Mouse (Mus musculus): ENCODE data around the gene Carmil2. TPM values are rescaled to one million over a fixed set of nuclear protein-coding genes. Genes with fewer than 3 reads are reported as not detected.
A peak's percentile ranks its signal among the peaks of the same experiment; 100 is the strongest.

Carmil2 gene
- polyA plus RNA-seq, 1 experiment from 2014 or later = 0.26 TPM

- no peak for TF ChIP-seq CTCF (IDR thresholded peaks at IDR 0.05)
- TF ChIP-seq EP300 (IDR thresholded peaks at IDR 0.05) = no peak
- Histone ChIP-seq H3K4me1 (ENCODE audit: insufficient read depth, low read depth, low read length) (peaks cover 6% of the 10 kb centered on the region; the same call in 1 of the 2 replicates), H3K27ac (ENCODE audit: low read length) (no peak overlapping the region), H3K9me3 (ENCODE audit: low read length) (no peaks in the 10 kb centered on the region), H3K4me3 (ENCODE audit: low read depth, low read length) (no peak overlapping the region), H3K36me3 (ENCODE audit: insufficient read depth, low read length) (no peaks in the 10 kb centered on the region), H3K4me2 (replicated peaks; ENCODE audit: low read depth, low read length) (no peak overlapping the region), H3K9ac (replicated peaks; ENCODE audit: low read depth) (no peak overlapping the region), H3K27me3 (replicated peaks; ENCODE audit: insufficient read depth, low read length) (no peaks in the 10 kb centered on the region)
- ATAC-seq (no peak), DNase-seq (ENCODE audit: low spot score) (no peak)
- 84% methylated on average over 3 of the region's 3 CpGs for WGBS
Measured at GRCm38 (mm10) chr8:105712286-105712685, 26.2 kb downstream of the Carmil2 start.

- no peaks in the 10 kb centered on the region for H3K27me3 ChIP-seq (replicated peaks; ENCODE audit: insufficient read depth, low read length)
- no peak overlapping the region for H3K9ac ChIP-seq (replicated peaks; ENCODE audit: low read depth)
- no peak overlapping the region for H3K27ac ChIP-seq (ENCODE audit: low read length)
- H3K9me3 ChIP-seq (ENCODE audit: low read length) = no peaks in the 10 kb centered on the region
- no peak overlapping the region for H3K4me3 ChIP-seq (ENCODE audit: low read depth, low read length)
- ATAC-seq = peak; percentile 73
- DNase-seq (ENCODE audit: low spot score) = peak; percentile 92
- WGBS = 3% methylated on average over 3 of the region's 3 CpGs
- H3K4me1 ChIP-seq (ENCODE audit: insufficient read depth, low read depth, low read length) = no peaks in the 10 kb centered on the region
- no peaks in the 10 kb centered on the region for H3K36me3 ChIP-seq (ENCODE audit: insufficient read depth, low read length)
- no peak overlapping the region for H3K4me2 ChIP-seq (replicated peaks; ENCODE audit: low read depth, low read length)
- TF ChIP-seq CTCF (IDR thresholded peaks at IDR 0.05) (peak; percentile 92), EP300 (IDR thresholded peaks at IDR 0.05) (no peak)
Measured at GRCm38 (mm10) chr8:105714139-105714538, 28.1 kb downstream of the Carmil2 start.

GRCm38 (mm10) chr8:105715042-105715441 is 29.0 kb downstream of the Carmil2 start:
- H3K4me2 ChIP-seq (replicated peaks; ENCODE audit: low read depth, low read length) = no peak overlapping the region
- no peaks in the 10 kb centered on the region for H3K4me1 ChIP-seq (ENCODE audit: insufficient read depth, low read depth, low read length)
- H3K9ac ChIP-seq (replicated peaks; ENCODE audit: low read depth) = no peak overlapping the region
- H3K4me3 ChIP-seq (ENCODE audit: low read depth, low read length) = no peak overlapping the region
- WGBS = 30% methylated on average over 6 of the region's 6 CpGs
- no peaks in the 10 kb centered on the region for H3K9me3 ChIP-seq (ENCODE audit: low read length)
- no peaks in the 10 kb centered on the region for H3K27me3 ChIP-seq (replicated peaks; ENCODE audit: insufficient read depth, low read length)
- ATAC-seq (peak; percentile 49), DNase-seq (ENCODE audit: low spot score) (peak; percentile 48)
- H3K36me3 ChIP-seq (ENCODE audit: insufficient read depth, low read length) = no peaks in the 10 kb centered on the region
- peak; percentile 51; the same call in 1 of the 2 replicates for TF ChIP-seq EP300 (IDR thresholded peaks at IDR 0.05)
- no peak for TF ChIP-seq CTCF (IDR thresholded peaks at IDR 0.05)
- peak overlapping the region; percentile 48 for H3K27ac ChIP-seq (ENCODE audit: low read length)

- Histone ChIP-seq H3K27ac (ENCODE audit: low read length) (no peak overlapping the region), H3K4me3 (ENCODE audit: low read depth, low read length) (no peak overlapping the region), H3K4me2 (replicated peaks; ENCODE audit: low read depth, low read length) (no peak overlapping the region), H3K27me3 (replicated peaks; ENCODE audit: insufficient read depth, low read length) (no peaks in the 10 kb centered on the region), H3K9me3 (ENCODE audit: low read length) (no peaks in the 10 kb centered on the region), H3K9ac (replicated peaks; ENCODE audit: low read depth) (no peak overlapping the region), H3K36me3 (ENCODE audit: insufficient read depth, low read length) (no peaks in the 10 kb centered on the region), H3K4me1 (ENCODE audit: insufficient read depth, low read depth, low read length) (no peaks in the 10 kb centered on the region)
- DNase-seq (ENCODE audit: low spot score) (no peak), ATAC-seq (no peak)
- TF ChIP-seq EP300 (IDR thresholded peaks at IDR 0.05) (no peak), CTCF (IDR thresholded peaks at IDR 0.05) (0 out of 2 replicates have a peak, but pooled peaks have one; percentile 12)
- 95% methylated on average over 15 of the region's 15 CpGs for WGBS
Measured at GRCm38 (mm10) chr8:105716302-105716945, 30.4 kb downstream of the Carmil2 start.

GRCm38 (mm10) chr8:105719637-105720036 is 33.6 kb downstream of the Carmil2 start:
- H3K4me2 ChIP-seq (replicated peaks; ENCODE audit: low read depth, low read length) = no peak overlapping the region
- H3K4me1 ChIP-seq (ENCODE audit: insufficient read depth, low read depth, low read length) = no peaks in the 10 kb centered on the region
- ATAC-seq = no peak
- DNase-seq (ENCODE audit: low spot score) = no peak
- TF ChIP-seq CTCF (IDR thresholded peaks at IDR 0.05) (no peak), EP300 (IDR thresholded peaks at IDR 0.05) (no peak)
- no peaks in the 10 kb centered on the region for H3K9me3 ChIP-seq (ENCODE audit: low read length)
- H3K36me3 ChIP-seq (ENCODE audit: insufficient read depth, low read length) = no peaks in the 10 kb centered on the region; the same call in 1 of the 2 replicates
- no peaks in the 10 kb centered on the region for H3K27me3 ChIP-seq (replicated peaks; ENCODE audit: insufficient read depth, low read length)
- 75% methylated on average over 4 of the region's 4 CpGs for WGBS
- no peak overlapping the region for H3K9ac ChIP-seq (replicated peaks; ENCODE audit: low read depth)
- peak overlapping the region; percentile 35; the same call in 1 of the 2 replicates for H3K27ac ChIP-seq (ENCODE audit: low read length)
- no peak overlapping the region for H3K4me3 ChIP-seq (ENCODE audit: low read depth, low read length)

GRCm38 (mm10) chr8:105722861-105723260 is 36.8 kb downstream of the Carmil2 start:
- Histone ChIP-seq H3K9ac (replicated peaks; ENCODE audit: low read depth) (no peak overlapping the region), H3K9me3 (ENCODE audit: low read length) (no peaks in the 10 kb centered on the region), H3K27ac (ENCODE audit: low read length) (no peak overlapping the region), H3K4me2 (replicated peaks; ENCODE audit: low read depth, low read length) (no peak overlapping the region), H3K4me1 (ENCODE audit: insufficient read depth, low read depth, low read length) (no peaks in the 10 kb centered on the region), H3K27me3 (replicated peaks; ENCODE audit: insufficient read depth, low read length) (no peaks in the 10 kb centered on the region), H3K36me3 (ENCODE audit: insufficient read depth, low read length) (peaks cover 4% of the 10 kb centered on the region; the same call in 1 of the 2 replicates), H3K4me3 (ENCODE audit: low read depth, low read length) (no peak overlapping the region)
- DNase-seq (ENCODE audit: low spot score) (no peak), ATAC-seq (no peak)
- 84% methylated on average over 9 of the region's 9 CpGs for WGBS
- TF ChIP-seq EP300 (IDR thresholded peaks at IDR 0.05) (no peak), CTCF (IDR thresholded peaks at IDR 0.05) (no peak)

All from lung, postnatal 0 days (tissue).